Mouse (Mus musculus) neural tube, embryonic 11.5 days (tissue): ENCODE data around the gene Lnpep. TPM values are rescaled to one million over a fixed set of nuclear protein-coding genes. Genes with fewer than 3 reads are reported as not detected.

Source experiments
- ATAC-seq: fragments of 200-750 bp; cut with Nextera tagmentation; 2 replicates; pipeline ENCODE4 v1.8.0; 2017; ENCODE audit warnings: moderate number of reproducible peaks, mild to moderate bottlenecking, moderate TSS enrichment, moderate library complexity; ENCODE audit not compliant: insufficient read depth, low FRiP score, low TSS enrichment
- DNase-seq: peaks from one replicate; pipeline ENCODE4 v3.0.0-alpha.2; 2015; ENCODE audit warnings: low spot score
- H3K27ac ChIP-seq: fragments of 300-500 bp; sonication (generic); 2 replicates; pipeline ENCODE4 v1.5.1; 2014; ENCODE audit warnings: low read depth, mild to moderate bottlenecking, low read length
- H3K27me3 ChIP-seq: fragments of 300-500 bp; sonication (generic); 2 replicates; pipeline ENCODE4 v1.6.1; 2014; ENCODE audit warnings: mild to moderate bottlenecking, low read length, mixed read lengths; ENCODE audit not compliant: control insufficient read depth, insufficient read depth
- H3K36me3 ChIP-seq: fragments of 300-500 bp; sonication (generic); 2 replicates; pipeline ENCODE4 v1.6.1; 2014; ENCODE audit warnings: mild to moderate bottlenecking, low read length, moderate library complexity, mixed read lengths; ENCODE audit not compliant: control insufficient read depth, insufficient read depth
- H3K4me1 ChIP-seq: fragments of 300-500 bp; sonication (generic); 2 replicates; pipeline ENCODE4 v1.6.1; 2014; ENCODE audit warnings: low read length, mixed read lengths; ENCODE audit not compliant: control insufficient read depth, insufficient read depth
- H3K4me2 ChIP-seq: fragments of 300-500 bp; sonication (generic); 2 replicates; pipeline ENCODE4 v1.6.1; 2014; ENCODE audit warnings: low read depth, mild to moderate bottlenecking, moderate library complexity
- H3K4me3 ChIP-seq: fragments of 300-500 bp; sonication (generic); 2 replicates; pipeline ENCODE4 v1.5.1; 2014; ENCODE audit warnings: low read depth, low read length
- H3K9ac ChIP-seq: fragments of 300-500 bp; sonication (generic); 2 replicates; pipeline ENCODE4 v1.6.1; 2014; ENCODE audit warnings: mild to moderate bottlenecking, low read length
- H3K9me3 ChIP-seq: fragments of 300-500 bp; sonication (generic); 2 replicates; pipeline ENCODE4 v1.6.1; 2016; ENCODE audit warnings: low read length; ENCODE audit not compliant: control insufficient read depth
- WGBS: fragments of 180-500 bp; shearing (Covaris S2); extraction: QIAGEN DNeasy Blood & Tissue Kit; methylation state at CpG from one replicate; pipeline ENCODE4 v1.1.7; 2014; 5-methylcytosine and 5-hydroxymethylcytosine counted together
- polyA plus RNA-seq: library from polyadenylated mRNA; unstranded; fragments of >200 nt; fragmentation: Nextera tagmentation; extraction: Ambion mirVana; gene quantifications from 2 replicates; pipeline ENCODE4 v1.2.1, GENCODE M21; 2014

Gene Lnpep
- polyA plus RNA-seq, 1 experiment from 2014 or later: 6.8 TPM

DNA sequence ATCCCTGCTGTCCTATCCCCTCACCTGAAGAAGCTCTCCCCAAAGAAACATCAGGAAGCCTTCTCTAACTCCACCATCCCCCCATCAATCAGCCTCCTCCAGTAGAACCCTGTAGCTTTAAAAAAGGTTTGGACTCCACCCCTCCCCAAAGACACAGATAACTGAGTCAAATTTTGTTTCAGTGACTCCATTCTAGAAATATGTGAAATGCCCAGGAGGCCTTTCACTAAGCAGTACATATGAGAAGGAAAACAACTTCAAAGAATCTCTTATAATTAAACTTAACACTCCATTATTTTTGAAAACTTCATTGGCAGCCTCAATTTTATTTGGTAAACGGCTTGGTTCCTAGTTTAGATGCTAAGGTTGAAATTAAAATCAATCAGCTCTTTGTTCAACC lies 6.4 kb downstream of the Lnpep start:
- H3K9me3 ChIP-seq: no peaks in the 10 kb centered on the region
- no peak overlapping the region for H3K27ac ChIP-seq
- H3K27me3 ChIP-seq: no peaks in the 10 kb centered on the region
- 80% methylated on average over 1 of the region's 1 CpGs for WGBS
- H3K4me2 ChIP-seq: no peak overlapping the region
- H3K36me3 ChIP-seq: no peaks in the 10 kb centered on the region
- ATAC-seq (no peak), DNase-seq (no peak)
- H3K4me3 ChIP-seq: no peak overlapping the region
- H3K4me1 ChIP-seq: peaks cover 4% of the 10 kb centered on the region; the same call in 1 of the 2 replicates
- H3K9ac ChIP-seq: no peak overlapping the region

- ATAC-seq: no peak
- H3K4me2 ChIP-seq: no peak overlapping the region
- H3K9me3 ChIP-seq: no peaks in the 10 kb centered on the region
- H3K36me3 ChIP-seq: no peaks in the 10 kb centered on the region
- H3K4me1 ChIP-seq: no peaks in the 10 kb centered on the region
- H3K27ac ChIP-seq: no peak overlapping the region
- DNase-seq: no peak
- H3K27me3 ChIP-seq: no peaks in the 10 kb centered on the region
- no peak overlapping the region for H3K9ac ChIP-seq
- 91% methylated on average over 4 of the region's 4 CpGs for WGBS
- H3K4me3 ChIP-seq: no peak overlapping the region
Observed at GRCm38 (mm10) chr17:17617440-17618204, 7.2 kb downstream of the Lnpep start.

DNA sequence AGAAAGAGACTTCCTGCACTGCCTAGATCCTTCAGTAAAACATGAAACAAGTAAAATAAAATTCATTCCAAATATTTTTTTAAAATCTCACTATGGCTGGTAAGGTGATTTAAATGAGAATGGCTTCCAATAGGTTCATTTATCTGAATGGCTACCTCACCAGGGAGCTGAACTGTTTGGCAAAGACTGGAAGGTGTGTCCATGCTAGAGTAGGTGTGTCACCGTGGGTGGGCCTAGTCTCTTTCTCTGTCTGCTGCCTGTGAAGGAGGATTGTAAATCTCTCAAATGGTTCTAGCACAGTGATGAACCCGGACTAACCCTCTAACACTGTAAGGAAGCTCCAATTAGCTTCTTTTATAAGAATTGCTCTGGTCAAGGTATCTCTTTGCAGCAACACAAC lies 12.5 kb downstream of the Lnpep start:
- no peaks in the 10 kb centered on the region for H3K4me1 ChIP-seq
- H3K27ac ChIP-seq: no peak overlapping the region
- 64% methylated on average over 2 of the region's 2 CpGs for WGBS

DNA sequence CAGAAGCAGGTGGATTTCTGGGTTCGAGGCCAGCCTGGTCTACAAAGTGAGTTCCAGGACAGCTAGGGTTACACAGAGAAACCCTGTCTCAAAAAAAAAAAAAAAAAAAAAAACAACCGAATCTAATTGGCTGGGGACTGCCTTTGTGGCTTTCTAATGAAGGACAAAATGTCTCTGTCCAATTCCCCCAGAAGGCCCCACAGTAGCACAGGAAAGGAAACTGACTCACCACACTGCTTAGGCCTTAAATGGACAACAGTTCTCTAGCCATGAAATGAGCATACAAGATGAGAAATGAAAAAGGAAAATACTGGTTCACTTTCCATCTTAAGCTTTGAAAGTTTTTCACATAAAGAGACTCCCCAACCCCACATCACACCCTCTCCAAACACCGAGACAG lies 15.3 kb downstream of the Lnpep start:
- no peak overlapping the region for H3K9ac ChIP-seq
- DNase-seq: no peak
- WGBS: 83% methylated on average over 3 of the region's 3 CpGs

More for the DNA sequence above, 12.5 kb downstream of the Lnpep start:
- no peaks in the 10 kb centered on the region for H3K27me3 ChIP-seq
- no peaks in the 10 kb centered on the region for H3K9me3 ChIP-seq
- ATAC-seq (no peak), DNase-seq (no peak)
- no peak overlapping the region for H3K4me2 ChIP-seq
- H3K9ac ChIP-seq: no peak overlapping the region
- H3K36me3 ChIP-seq: no peaks in the 10 kb centered on the region
- H3K4me3 ChIP-seq: no peak overlapping the region

DNA sequence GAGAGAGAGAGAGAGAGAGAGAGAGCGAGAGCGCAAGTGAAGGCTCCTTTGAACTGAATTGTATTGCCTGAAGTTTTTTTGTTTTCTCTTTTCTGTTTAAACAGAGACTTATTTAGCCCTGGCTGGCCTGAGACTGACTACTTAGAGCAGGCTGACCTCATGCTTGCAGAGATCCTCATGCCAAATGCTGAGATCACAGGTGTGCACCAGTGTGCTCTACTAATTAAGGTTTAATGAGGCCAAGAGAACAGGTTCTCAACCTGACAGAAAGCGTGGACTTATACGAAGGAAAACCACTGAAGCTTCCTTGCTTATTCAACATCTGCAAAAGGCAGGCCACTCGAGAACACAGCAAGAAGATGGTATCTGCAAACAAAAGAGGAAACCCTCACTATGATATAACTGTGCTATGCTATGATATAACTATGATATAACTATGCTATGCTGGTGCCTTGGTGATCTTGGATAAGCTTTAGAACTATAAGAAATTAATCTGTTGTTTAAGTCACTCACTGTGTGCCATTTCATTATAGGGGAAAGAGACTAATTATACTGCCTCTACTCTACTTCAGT lies 16.3 kb downstream of the Lnpep start:
- Histone ChIP-seq H3K27ac (no peak overlapping the region), H3K27me3 (no peaks in the 10 kb centered on the region), H3K4me3 (no peak overlapping the region), H3K36me3 (no peaks in the 10 kb centered on the region), H3K9ac (no peak overlapping the region), H3K4me1 (no peaks in the 10 kb centered on the region), H3K4me2 (no peak overlapping the region), H3K9me3 (no peaks in the 10 kb centered on the region)
- 87% methylated on average over 5 of the region's 5 CpGs for WGBS
- DNase-seq: no peak
- no peak for ATAC-seq

More for the DNA sequence above, 15.3 kb downstream of the Lnpep start:
- Histone ChIP-seq H3K9me3 (no peaks in the 10 kb centered on the region), H3K4me2 (no peak overlapping the region), H3K4me3 (no peak overlapping the region), H3K27ac (no peak overlapping the region), H3K27me3 (no peaks in the 10 kb centered on the region), H3K4me1 (no peaks in the 10 kb centered on the region), H3K36me3 (no peaks in the 10 kb centered on the region)
- no peak for ATAC-seq

GRCm38 (mm10) chr17:17604554-17604953 lies 20.3 kb downstream of the Lnpep start:
- WGBS: 84% methylated on average over 2 of the region's 2 CpGs
- no peak overlapping the region for H3K4me3 ChIP-seq
- H3K4me2 ChIP-seq: no peak overlapping the region
- H3K9me3 ChIP-seq: no peaks in the 10 kb centered on the region
- ATAC-seq (no peak), DNase-seq (no peak)
- H3K9ac ChIP-seq: no peak overlapping the region
- H3K27me3 ChIP-seq: no peaks in the 10 kb centered on the region
- no peak overlapping the region for H3K27ac ChIP-seq
- no peaks in the 10 kb centered on the region for H3K36me3 ChIP-seq
- H3K4me1 ChIP-seq: no peaks in the 10 kb centered on the region

GRCm38 (mm10) chr17:17603609-17604008 lies 21.2 kb downstream of the Lnpep start:
- Histone ChIP-seq H3K9me3 (no peaks in the 10 kb centered on the region), H3K4me2 (no peak overlapping the region), H3K9ac (no peak overlapping the region), H3K4me1 (no peaks in the 10 kb centered on the region), H3K27me3 (no peaks in the 10 kb centered on the region), H3K36me3 (no peaks in the 10 kb centered on the region), H3K27ac (no peak overlapping the region), H3K4me3 (no peak overlapping the region)
- DNase-seq: no peak
- no peak for ATAC-seq
- WGBS: 91% methylated on average over 3 of the region's 3 CpGs

GRCm38 (mm10) chr17:17602786-17603185 lies 22.1 kb downstream of the Lnpep start:
- Histone ChIP-seq H3K36me3 (no peaks in the 10 kb centered on the region), H3K9ac (no peak overlapping the region), H3K4me2 (no peak overlapping the region), H3K9me3 (no peaks in the 10 kb centered on the region), H3K4me1 (no peaks in the 10 kb centered on the region), H3K27ac (no peak overlapping the region), H3K27me3 (no peaks in the 10 kb centered on the region), H3K4me3 (no peak overlapping the region)
- DNase-seq: no peak
- ATAC-seq: no peak

DNA sequence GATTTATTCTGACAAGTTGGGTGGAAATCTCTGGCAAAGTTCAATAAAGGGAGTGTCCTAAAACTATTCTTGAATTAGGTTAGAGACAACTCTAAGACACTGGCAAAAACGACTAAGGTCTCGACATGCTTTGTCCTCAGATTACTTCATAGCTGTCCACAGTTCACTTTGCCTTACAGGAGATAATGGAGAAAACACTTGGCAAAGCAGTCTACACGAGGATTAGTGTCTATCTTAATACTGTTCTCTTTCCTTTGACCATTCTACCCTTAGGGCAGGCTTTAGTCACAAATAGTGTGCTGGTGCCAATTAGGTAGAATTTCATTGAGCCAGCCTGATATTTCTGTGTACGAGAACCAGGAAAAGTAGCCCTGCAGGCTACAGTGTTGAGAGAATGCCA lies 22.5 kb downstream of the Lnpep start:
- no peak overlapping the region for H3K4me2 ChIP-seq
- H3K36me3 ChIP-seq: no peaks in the 10 kb centered on the region
- no peak overlapping the region for H3K9ac ChIP-seq
- H3K27me3 ChIP-seq: no peaks in the 10 kb centered on the region
- no peaks in the 10 kb centered on the region for H3K4me1 ChIP-seq
- H3K27ac ChIP-seq: no peak overlapping the region
- 66% methylated on average over 4 of the region's 4 CpGs for WGBS
- H3K4me3 ChIP-seq: no peak overlapping the region
- no peaks in the 10 kb centered on the region for H3K9me3 ChIP-seq
- ATAC-seq: no peak
- DNase-seq: no peak
